Mouse (Mus musculus): ENCODE measurements around the gene Catspere2.
"Not testable (repeated sequence)": the region's sequence is repeated elsewhere in the genome, so short reads cannot be mapped to it uniquely, and the experiment has no call there.

DNA sequence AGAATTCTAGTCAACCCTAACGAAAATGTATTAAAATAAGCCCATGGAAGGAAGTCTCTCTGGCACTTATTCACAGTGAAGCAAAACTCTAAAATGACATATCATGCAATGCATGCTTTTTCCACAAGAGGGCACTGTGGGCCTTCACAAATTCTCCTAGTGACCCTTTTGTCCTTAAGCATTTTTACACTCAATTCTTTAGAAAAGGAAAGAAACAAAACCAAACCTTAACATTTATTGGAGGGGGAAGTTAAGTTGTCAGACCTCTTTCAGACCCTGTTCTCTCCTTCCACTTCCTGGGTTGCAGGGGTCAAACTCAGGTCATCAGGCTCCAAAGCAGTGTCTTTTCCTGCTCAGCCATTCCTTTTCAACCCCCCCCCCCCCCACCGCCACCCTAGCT lies 163.3 kb downstream of the Catspere2 start:
- not testable (repeated sequence) for TF ChIP-seq CTCF (IDR thresholded peaks at IDR 0.05; ENCODE audit: low read depth, low read length); POLR2A (IDR thresholded peaks at IDR 0.05; ENCODE audit: insufficient read depth, low read length)
